Mouse (Mus musculus): ENCODE measurements around the gene Gm49416.

DNA sequence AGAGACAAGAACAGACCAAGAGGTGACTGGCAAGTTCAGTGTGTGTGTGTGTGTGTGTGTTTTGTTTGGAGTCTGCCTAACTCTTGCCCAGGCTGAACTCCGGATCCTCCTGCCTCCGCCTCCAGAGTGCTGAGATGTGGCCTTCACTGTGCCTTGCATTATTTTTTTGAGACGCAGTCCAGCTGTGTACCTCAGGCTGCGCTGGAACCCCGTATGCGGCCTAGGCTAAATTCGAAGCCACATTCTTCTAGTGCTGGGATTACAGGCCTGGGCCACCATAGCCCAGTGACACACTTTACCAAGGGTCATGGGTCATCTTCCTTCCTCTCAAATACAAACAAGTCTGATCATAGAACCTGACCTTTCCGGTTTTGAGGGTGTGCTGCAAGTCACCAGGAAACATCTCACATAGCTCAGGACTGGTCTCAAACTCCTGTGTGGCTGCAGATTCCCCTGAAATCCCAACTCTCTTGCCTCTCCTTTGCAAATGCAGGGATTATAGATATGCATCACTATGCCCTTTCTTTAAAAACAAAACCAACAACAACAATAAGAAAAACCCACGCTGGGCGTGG lies 16.4 kb upstream of the Gm49416 start:
- TF ChIP-seq CTCF (IDR thresholded peaks at IDR 0.05; ENCODE audit: low read depth) = no peak
- TF ChIP-seq EP300 (IDR thresholded peaks at IDR 0.05; ENCODE audit: low read depth) = no peak

Data from liver, embryonic 14.5 days (tissue).